Mouse (Mus musculus) limb, embryonic 11.5 days (tissue): ENCODE data around the gene D330020A13Rik. TPM values are rescaled to one million over a fixed set of nuclear protein-coding genes. Genes with fewer than 3 reads are reported as not detected.

Experiments
- ATAC-seq: fragments of 200-750 bp; cut with Nextera tagmentation; 2 replicates; pipeline ENCODE4 v1.8.0; 2017; ENCODE audit warnings: low read depth; ENCODE audit not compliant: insufficient number of reproducible peaks, low FRiP score, low TSS enrichment
- DNase-seq: peaks from one replicate; pipeline ENCODE4 v3.0.0-alpha.2; 2015; ENCODE audit warnings: low spot score
- H3K27ac ChIP-seq: fragments of 300-500 bp; sonication (generic); replicated peaks from 2 replicates; pipeline ENCODE4 v1.5.1; 2014; ENCODE audit warnings: low read depth, mild to moderate bottlenecking, low read length
- H3K27me3 ChIP-seq: fragments of 300-500 bp; sonication (generic); 2 replicates; pipeline ENCODE4 v1.6.1; 2014; ENCODE audit warnings: mild to moderate bottlenecking, low read length, mixed read lengths; ENCODE audit not compliant: control insufficient read depth, insufficient read depth
- H3K36me3 ChIP-seq: fragments of 300-500 bp; sonication (generic); 2 replicates; pipeline ENCODE4 v1.6.1; 2014; ENCODE audit warnings: mild to moderate bottlenecking, low read length, moderate library complexity, mixed read lengths; ENCODE audit not compliant: control insufficient read depth, insufficient read depth
- H3K4me1 ChIP-seq: fragments of 300-500 bp; sonication (generic); 2 replicates; pipeline ENCODE4 v1.6.1; 2014; ENCODE audit warnings: low read length, mixed read lengths; ENCODE audit not compliant: control insufficient read depth, insufficient read depth
- H3K4me2 ChIP-seq: fragments of 300-500 bp; sonication (generic); 2 replicates; pipeline ENCODE4 v1.6.1; 2014; ENCODE audit warnings: low read depth, mild to moderate bottlenecking, moderate library complexity; ENCODE audit not compliant: severe bottlenecking
- H3K4me3 ChIP-seq: fragments of 300-500 bp; sonication (generic); 2 replicates; pipeline ENCODE4 v1.5.1; 2014; ENCODE audit warnings: low read depth, low read length
- H3K9ac ChIP-seq: fragments of 300-500 bp; sonication (generic); 2 replicates; pipeline ENCODE4 v1.6.1; 2014; ENCODE audit warnings: mild to moderate bottlenecking, low read length
- H3K9me3 ChIP-seq: fragments of 300-500 bp; sonication (generic); 2 replicates; pipeline ENCODE4 v1.6.1; 2016; ENCODE audit warnings: low read length; ENCODE audit not compliant: control insufficient read depth
- WGBS: fragments of 180-500 bp; shearing (Covaris S2); extraction: QIAGEN DNeasy Blood & Tissue Kit; methylation state at CpG from one replicate; pipeline ENCODE4 v1.1.7; 2014; 5-methylcytosine and 5-hydroxymethylcytosine counted together
- polyA plus RNA-seq: library from polyadenylated mRNA; unstranded; fragments of >200 nt; fragmentation: Nextera tagmentation; extraction: Ambion mirVana; gene quantifications from 2 replicates; pipeline ENCODE4 v1.2.1, GENCODE M21; 2014

D330020A13Rik gene
- polyA plus RNA-seq, 1 experiment from 2014 or later: not detected

GRCm38 (mm10) chr6:120256431-120256935 is 37.7 kb upstream of the D330020A13Rik start:
- H3K4me3 ChIP-seq: no peak overlapping the region
- DNase-seq (no peak), ATAC-seq (no peak)
- no peaks in the 10 kb centered on the region for H3K27me3 ChIP-seq
- H3K36me3 ChIP-seq: no peaks in the 10 kb centered on the region
- no peak overlapping the region for H3K27ac ChIP-seq
- no peaks in the 10 kb centered on the region for H3K9me3 ChIP-seq
- WGBS: 64% methylated on average over 5 of the region's 5 CpGs
- no peak overlapping the region for H3K4me2 ChIP-seq
- H3K4me1 ChIP-seq: no peaks in the 10 kb centered on the region
- H3K9ac ChIP-seq: no peak overlapping the region

DNA sequence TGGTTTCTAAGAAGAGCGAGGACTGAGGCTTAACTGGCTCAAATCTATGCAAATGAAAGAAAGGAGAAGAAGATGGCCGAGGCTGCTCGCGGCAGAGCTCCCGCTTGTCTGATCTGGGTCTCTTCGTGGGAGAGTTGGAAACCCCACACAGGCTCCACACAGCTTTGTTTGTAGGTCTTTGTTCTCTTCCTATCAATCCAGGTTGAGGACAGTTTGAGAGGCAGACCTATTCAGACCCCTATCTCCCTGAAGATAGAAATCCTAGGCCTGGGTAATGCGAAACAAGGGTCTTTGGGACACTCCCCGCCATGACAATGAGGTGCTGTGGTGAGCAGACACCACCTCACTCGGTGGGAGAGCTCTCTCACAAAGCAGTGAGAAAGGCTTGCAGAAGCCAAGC is 34.7 kb upstream of the D330020A13Rik start:
- Histone ChIP-seq H3K9me3 (no peaks in the 10 kb centered on the region), H3K4me2 (no peak overlapping the region), H3K4me3 (no peak overlapping the region), H3K27me3 (no peaks in the 10 kb centered on the region), H3K9ac (no peak overlapping the region), H3K36me3 (no peaks in the 10 kb centered on the region), H3K27ac (no peak overlapping the region), H3K4me1 (0 out of 2 replicates have a peak, but pooled peaks cover 4% of the 10 kb centered on the region)
- WGBS: 50% methylated on average over 9 of the region's 9 CpGs
- no peak for DNase-seq
- ATAC-seq: no peak

DNA sequence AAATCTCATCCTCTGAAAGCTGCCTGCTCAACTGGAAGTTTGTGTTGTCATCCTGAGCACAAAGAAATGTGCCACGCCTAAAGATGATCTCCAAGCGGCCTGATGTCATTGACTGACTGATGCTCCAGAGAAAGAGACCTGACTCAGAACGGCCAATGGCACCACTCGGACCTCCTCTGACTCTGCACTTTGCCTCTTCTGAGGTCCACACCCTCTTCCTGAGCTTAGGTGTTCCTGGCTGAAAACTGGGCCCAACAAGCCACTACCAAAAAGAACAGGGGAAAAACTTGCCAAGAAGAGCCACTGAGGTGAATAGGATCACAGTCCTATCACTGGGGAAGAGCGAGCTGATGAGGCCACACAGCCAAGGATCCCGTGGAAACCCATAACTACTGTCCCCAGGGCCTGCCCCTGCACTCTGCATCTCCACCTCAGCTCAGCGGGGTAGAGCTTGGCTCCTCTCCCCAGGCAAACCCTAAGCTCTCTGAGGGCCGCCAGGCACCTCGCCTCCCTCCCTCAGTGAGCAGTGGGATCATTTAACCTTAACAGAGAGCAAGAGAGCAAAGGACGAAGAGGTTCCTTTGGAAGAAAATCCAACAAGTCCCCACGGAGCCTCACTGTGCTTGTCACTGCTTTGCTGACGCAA is 31.2 kb upstream of the D330020A13Rik start:
- DNase-seq (no peak), ATAC-seq (no peak)
- H3K27me3 ChIP-seq: no peaks in the 10 kb centered on the region
- no peak overlapping the region for H3K27ac ChIP-seq
- H3K4me3 ChIP-seq: no peak overlapping the region
- no peak overlapping the region for H3K4me2 ChIP-seq
- no peaks in the 10 kb centered on the region for H3K9me3 ChIP-seq
- WGBS: 59% methylated on average over 12 of the region's 12 CpGs
- H3K9ac ChIP-seq: no peak overlapping the region
- 0 out of 2 replicates have a peak, but pooled peaks cover 4% of the 10 kb centered on the region for H3K4me1 ChIP-seq
- no peaks in the 10 kb centered on the region for H3K36me3 ChIP-seq

DNA sequence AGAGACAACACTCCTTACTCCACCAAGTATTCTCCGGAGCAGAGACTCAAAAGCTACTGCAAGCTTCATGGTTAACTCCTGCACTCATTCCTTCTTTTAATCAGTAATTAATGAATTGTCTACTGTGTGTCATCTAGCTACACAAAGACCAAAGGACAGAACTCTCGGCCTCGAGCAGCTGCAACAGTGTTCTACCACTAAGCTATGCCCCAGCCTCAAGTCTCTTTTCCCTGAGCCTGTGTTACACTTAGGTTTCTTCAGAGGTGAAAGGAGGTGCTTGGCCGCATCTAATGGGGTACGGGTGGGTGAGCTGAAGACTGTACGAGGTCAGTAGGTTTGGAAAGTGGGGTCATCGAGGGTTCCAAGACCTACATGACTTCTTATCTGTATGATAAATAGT is 30.6 kb upstream of the D330020A13Rik start:
- H3K4me2 ChIP-seq: no peak overlapping the region
- H3K9ac ChIP-seq: no peak overlapping the region
- H3K4me3 ChIP-seq: no peak overlapping the region
- H3K27ac ChIP-seq: no peak overlapping the region
- no peaks in the 10 kb centered on the region for H3K27me3 ChIP-seq
- H3K4me1 ChIP-seq: 0 out of 2 replicates have a peak, but pooled peaks cover 4% of the 10 kb centered on the region
- no peaks in the 10 kb centered on the region for H3K36me3 ChIP-seq
- DNase-seq (no peak), ATAC-seq (no peak)
- 86% methylated on average over 7 of the region's 7 CpGs for WGBS
- no peaks in the 10 kb centered on the region for H3K9me3 ChIP-seq

DNA sequence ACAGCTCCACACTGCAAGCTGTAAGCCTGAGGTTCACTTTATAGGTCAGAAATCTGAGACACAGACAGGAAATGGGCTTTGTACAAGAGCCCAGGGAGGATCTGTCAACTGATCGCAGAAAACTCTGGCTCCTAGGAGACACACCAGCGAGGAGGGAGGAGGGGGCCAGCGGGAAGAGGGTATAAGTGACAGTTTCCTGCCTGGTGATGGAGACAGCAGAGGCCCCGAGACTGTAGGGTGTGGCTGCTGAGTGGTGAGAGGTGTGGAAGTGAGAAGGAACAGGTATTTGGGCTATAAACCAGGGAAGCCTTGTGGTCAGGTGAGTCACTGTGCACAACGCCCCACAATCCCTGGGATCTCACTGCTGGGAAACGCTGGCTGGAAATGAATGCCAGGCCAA is 30.0 kb upstream of the D330020A13Rik start:
- no peak for DNase-seq
- H3K36me3 ChIP-seq: no peaks in the 10 kb centered on the region
- no peaks in the 10 kb centered on the region for H3K9me3 ChIP-seq
- ATAC-seq: no peak
- H3K4me2 ChIP-seq: no peak overlapping the region
- WGBS: 49% methylated on average over 6 of the region's 6 CpGs
- 0 out of 2 replicates have a peak, but pooled peaks cover 4% of the 10 kb centered on the region for H3K4me1 ChIP-seq
- no peak overlapping the region for H3K27ac ChIP-seq
- H3K27me3 ChIP-seq: no peaks in the 10 kb centered on the region
- no peak overlapping the region for H3K9ac ChIP-seq
- no peak overlapping the region for H3K4me3 ChIP-seq

DNA sequence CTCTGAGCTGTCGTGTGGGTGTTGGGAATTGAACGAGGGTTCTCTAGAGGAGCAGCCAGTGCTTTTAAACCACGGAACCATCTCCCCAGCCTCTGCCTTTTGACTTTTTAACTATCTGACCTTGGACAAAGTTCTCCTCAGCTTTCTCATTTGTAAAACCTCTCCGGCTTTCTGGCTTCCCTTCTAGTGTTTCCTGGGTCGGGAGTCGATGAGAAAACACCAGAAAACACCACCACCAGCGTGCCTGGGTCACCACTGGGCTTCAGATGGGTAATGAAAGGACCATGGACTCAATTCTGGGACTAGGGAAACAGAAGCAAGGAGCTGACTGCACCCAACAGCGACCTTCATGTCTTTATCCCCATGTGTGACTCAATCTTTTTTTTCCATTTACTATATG is 20.0 kb upstream of the D330020A13Rik start:
- H3K27me3 ChIP-seq: no peaks in the 10 kb centered on the region
- no peak overlapping the region for H3K4me3 ChIP-seq
- H3K9me3 ChIP-seq: no peaks in the 10 kb centered on the region
- 80% methylated on average over 8 of the region's 8 CpGs for WGBS
- ATAC-seq (no peak), DNase-seq (no peak)
- H3K27ac ChIP-seq: no peak overlapping the region
- no peak overlapping the region for H3K9ac ChIP-seq
- H3K4me2 ChIP-seq: no peak overlapping the region
- no peaks in the 10 kb centered on the region for H3K4me1 ChIP-seq
- no peaks in the 10 kb centered on the region for H3K36me3 ChIP-seq

GRCm38 (mm10) chr6:120274887-120275286 is 19.3 kb upstream of the D330020A13Rik start:
- H3K4me3 ChIP-seq: no peak overlapping the region
- no peaks in the 10 kb centered on the region for H3K27me3 ChIP-seq
- DNase-seq: no peak
- no peak overlapping the region for H3K4me2 ChIP-seq
- no peaks in the 10 kb centered on the region for H3K4me1 ChIP-seq
- 45% methylated on average over 4 of the region's 4 CpGs for WGBS
- H3K9ac ChIP-seq: no peak overlapping the region
- no peaks in the 10 kb centered on the region for H3K9me3 ChIP-seq
- H3K36me3 ChIP-seq: no peaks in the 10 kb centered on the region
- no peak overlapping the region for H3K27ac ChIP-seq
- ATAC-seq: no peak

GRCm38 (mm10) chr6:120275301-120275700 is 18.9 kb upstream of the D330020A13Rik start:
- Histone ChIP-seq H3K27me3 (no peaks in the 10 kb centered on the region), H3K4me3 (no peak overlapping the region), H3K4me2 (no peak overlapping the region), H3K9me3 (no peaks in the 10 kb centered on the region), H3K9ac (no peak overlapping the region), H3K27ac (no peak overlapping the region), H3K4me1 (no peaks in the 10 kb centered on the region), H3K36me3 (no peaks in the 10 kb centered on the region)
- ATAC-seq: no peak
- DNase-seq: no peak
- 56% methylated on average over 6 of the region's 6 CpGs for WGBS
